Mouse (Mus musculus) lung, postnatal 0 days (tissue): Measurements from ENCODE around the gene Slc2a5. TPM values are rescaled to one million over a fixed set of nuclear protein-coding genes. Genes with fewer than 3 reads are reported as not detected.

ENCODE experiments used
- ATAC-seq: fragments of 200-750 bp; cut with Nextera tagmentation; 2 replicates; pipeline ENCODE4 v1.8.0; 2017; ENCODE audit warnings: moderate library complexity
- DNase-seq: peaks from one replicate; pipeline ENCODE4 v3.0.0-alpha.2; 2016; ENCODE audit warnings: low spot score
- H3K27ac ChIP-seq: fragments of 300-500 bp; sonication (generic); 2 replicates; pipeline ENCODE4 v1.5.1; 2014; ENCODE audit warnings: antibody characterized with exemption, mild to moderate bottlenecking, low read length, mixed read lengths
- H3K27me3 ChIP-seq: fragments of 300-500 bp; sonication (generic); replicated peaks from 2 replicates; pipeline ENCODE4 v1.6.1; 2014; ENCODE audit warnings: low read length, mixed read lengths; ENCODE audit not compliant: insufficient read depth
- H3K36me3 ChIP-seq: fragments of 300-500 bp; sonication (generic); 2 replicates; pipeline ENCODE4 v1.6.1; 2014; ENCODE audit warnings: low read length, mixed read lengths; ENCODE audit not compliant: insufficient read depth
- H3K4me1 ChIP-seq: fragments of 300-500 bp; sonication (generic); 2 replicates; pipeline ENCODE4 v1.6.1; 2014; ENCODE audit warnings: antibody characterized with exemption, low read depth, low read length, mixed read lengths; ENCODE audit not compliant: insufficient read depth
- H3K4me2 ChIP-seq: fragments of 300-500 bp; sonication (generic); replicated peaks from 2 replicates; pipeline ENCODE4 v1.6.1; 2014; ENCODE audit warnings: low read depth, mild to moderate bottlenecking, low read length, moderate library complexity, mixed read lengths
- H3K4me3 ChIP-seq: fragments of 300-500 bp; sonication (generic); 2 replicates; pipeline ENCODE4 v1.5.1; 2014; ENCODE audit warnings: low read depth, low read length
- H3K9ac ChIP-seq: fragments of 300-500 bp; sonication (generic); replicated peaks from 2 replicates; pipeline ENCODE4 v1.6.1; 2014; ENCODE audit warnings: low read depth, mild to moderate bottlenecking
- H3K9me3 ChIP-seq: fragments of 300-500 bp; sonication (generic); 2 replicates; pipeline ENCODE4 v1.6.1; 2016; ENCODE audit warnings: low read length, mixed read lengths
- CTCF ChIP-seq: IDR thresholded peaks from 2 replicates; pipeline ENCODE4 v1.5.1; 2016; ENCODE audit warnings: antibody characterized with exemption, mild to moderate bottlenecking
- EP300 ChIP-seq: IDR thresholded peaks from 2 replicates; pipeline ENCODE4 v1.6.1; 2016; ENCODE audit warnings: antibody characterized with exemption, mild to moderate bottlenecking, control low read depth
- WGBS: fragments of 180-500 bp; shearing (Covaris S2); extraction: QIAGEN DNeasy Blood & Tissue Kit; methylation state at CpG from one replicate; pipeline ENCODE4 v1.1.7; 2014; 5-methylcytosine and 5-hydroxymethylcytosine counted together
- polyA plus RNA-seq: library from polyadenylated mRNA; unstranded; fragments of >200 nt; fragmentation: Nextera tagmentation; extraction: Ambion mirVana; gene quantifications from 2 replicates; pipeline ENCODE4 v1.2.1, GENCODE M21; 2015

The Slc2a5 gene
- polyA plus RNA-seq = 0.23 and 0.60 TPM in 2 replicates

DNA sequence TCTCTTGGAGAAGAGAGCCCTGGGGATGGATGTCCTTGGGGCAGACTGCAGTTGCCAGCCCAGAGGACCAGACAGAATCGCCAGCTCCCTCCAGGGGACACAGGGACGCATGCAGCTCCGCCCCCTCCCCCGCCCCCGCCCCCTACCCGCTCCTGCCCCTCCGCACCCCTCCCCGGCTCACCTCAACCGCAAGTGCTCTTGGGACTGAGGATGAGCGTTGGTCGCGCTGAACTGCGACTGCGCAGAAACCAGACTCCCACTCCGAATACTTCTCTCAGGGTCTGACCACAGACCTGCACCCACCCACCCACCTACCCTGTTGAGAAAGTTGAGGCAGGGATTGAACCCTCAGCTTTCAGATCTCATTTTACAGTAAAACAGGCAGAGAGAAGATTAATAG, at the start of gene Slc2a5:
Slc2a5 (plus strand) TSS at position 229 of the 400 bp plus-strand sequence.
- H3K4me1 ChIP-seq = no peaks in the 10 kb centered on the region; the same call in 1 of the 2 replicates
- no peak within 1 kb of the TSS for H3K9ac ChIP-seq
- TF ChIP-seq CTCF (no peak), EP300 (no peak)
- H3K36me3 ChIP-seq = no peaks in the 10 kb centered on the region
- DNase-seq (no peak), ATAC-seq (no peak)
- H3K4me3 ChIP-seq = no peak within 1 kb of the TSS
- H3K4me2 ChIP-seq = peak within 1 kb of the TSS; percentile 8
- 8% methylated on average over 11 of the region's 15 CpGs for WGBS
- H3K9me3 ChIP-seq = no peaks in the 10 kb centered on the region
- H3K27ac ChIP-seq = no peak within 1 kb of the TSS
- no peaks in the 10 kb centered on the region for H3K27me3 ChIP-seq

GRCm38 (mm10) chr4:150070136-150070535, 48.9 kb upstream of the Slc2a5 start:
- no peaks in the 10 kb centered on the region for H3K9me3 ChIP-seq
- peak; percentile 67 for DNase-seq
- no peak overlapping the region for H3K9ac ChIP-seq
- H3K27ac ChIP-seq = no peak overlapping the region
- H3K4me2 ChIP-seq = no peak overlapping the region
- no peaks in the 10 kb centered on the region for H3K36me3 ChIP-seq
- TF ChIP-seq CTCF = no peak
- no peak for TF ChIP-seq EP300
- no peaks in the 10 kb centered on the region for H3K4me1 ChIP-seq
- WGBS = 29% methylated on average over 8 of the region's 8 CpGs
- H3K27me3 ChIP-seq = no peaks in the 10 kb centered on the region
- no peak overlapping the region for H3K4me3 ChIP-seq
- ATAC-seq = peak; percentile 77

DNA sequence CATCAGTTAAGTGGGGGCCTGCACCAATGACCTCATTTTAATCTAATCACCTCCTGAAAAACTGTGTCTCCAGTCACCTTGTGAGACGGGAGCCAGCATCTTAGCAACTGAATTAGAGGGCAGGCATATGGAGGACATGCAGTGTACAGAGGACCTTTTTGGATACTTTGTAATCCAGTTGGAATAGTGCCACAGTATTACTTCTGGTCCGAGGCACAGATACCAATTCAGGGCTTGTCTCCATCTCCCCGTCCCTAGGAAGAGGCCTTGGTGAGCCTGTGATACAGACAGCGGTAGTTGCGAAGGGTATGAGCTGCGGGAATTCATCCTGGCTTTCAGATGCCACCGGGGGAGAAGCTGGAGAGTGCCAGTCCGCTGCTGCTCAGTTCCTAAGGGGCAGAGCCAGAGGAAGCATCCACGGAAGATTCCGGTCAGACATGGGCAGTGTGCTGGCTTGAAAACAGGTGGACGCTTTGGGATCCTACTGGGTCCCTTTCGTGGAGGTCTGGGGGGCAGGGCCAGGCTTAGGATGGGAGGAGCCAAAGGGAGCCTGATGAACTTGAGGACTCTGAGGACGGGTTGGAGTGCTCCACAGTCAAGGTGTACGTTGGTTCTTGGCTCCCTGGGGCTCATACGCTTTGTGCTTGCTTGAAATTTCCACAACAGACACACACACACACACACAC, 46.5 kb upstream of the Slc2a5 start:
- 60% methylated on average over 15 of the region's 15 CpGs for WGBS
- no peaks in the 10 kb centered on the region for H3K36me3 ChIP-seq

DNA sequence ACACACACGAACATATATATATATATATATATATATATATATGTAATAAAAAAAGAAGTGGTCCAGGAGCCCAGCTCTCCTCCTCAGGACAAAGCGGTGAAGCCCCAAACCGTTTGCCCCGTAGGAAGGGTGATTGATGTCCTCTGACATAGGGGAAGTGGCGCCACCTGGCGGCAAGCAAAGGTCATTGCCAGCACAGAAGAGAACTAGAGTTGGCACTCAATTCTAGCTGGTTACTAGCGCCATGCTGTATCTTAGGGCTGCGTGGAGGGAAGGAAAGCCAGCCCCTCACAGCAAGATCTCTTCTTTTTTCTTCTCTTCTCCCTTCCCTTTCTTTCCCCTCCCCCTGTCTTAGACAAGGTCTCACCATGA, 46.0 kb upstream of the Slc2a5 start:
- Histone ChIP-seq H3K9ac (no peak overlapping the region), H3K4me1 (no peaks in the 10 kb centered on the region), H3K4me2 (no peak overlapping the region), H3K27me3 (no peaks in the 10 kb centered on the region), H3K27ac (no peak overlapping the region), H3K36me3 (no peaks in the 10 kb centered on the region), H3K9me3 (no peaks in the 10 kb centered on the region), H3K4me3 (no peak overlapping the region)
- 18% methylated on average over 8 of the region's 8 CpGs for WGBS
- no peak for ATAC-seq
- peak; percentile 75 for DNase-seq
- TF ChIP-seq CTCF (peak; percentile 90), EP300 (no peak)

More for the DNA sequence above, 46.5 kb upstream of the Slc2a5 start:
- no peak overlapping the region for H3K9ac ChIP-seq
- no peak for TF ChIP-seq EP300
- TF ChIP-seq CTCF = no peak
- no peak overlapping the region for H3K4me3 ChIP-seq
- DNase-seq (no peak), ATAC-seq (no peak)
- H3K4me2 ChIP-seq = no peak overlapping the region
- no peak overlapping the region for H3K27ac ChIP-seq
- no peaks in the 10 kb centered on the region for H3K4me1 ChIP-seq
- no peaks in the 10 kb centered on the region for H3K9me3 ChIP-seq
- H3K27me3 ChIP-seq = no peaks in the 10 kb centered on the region

DNA sequence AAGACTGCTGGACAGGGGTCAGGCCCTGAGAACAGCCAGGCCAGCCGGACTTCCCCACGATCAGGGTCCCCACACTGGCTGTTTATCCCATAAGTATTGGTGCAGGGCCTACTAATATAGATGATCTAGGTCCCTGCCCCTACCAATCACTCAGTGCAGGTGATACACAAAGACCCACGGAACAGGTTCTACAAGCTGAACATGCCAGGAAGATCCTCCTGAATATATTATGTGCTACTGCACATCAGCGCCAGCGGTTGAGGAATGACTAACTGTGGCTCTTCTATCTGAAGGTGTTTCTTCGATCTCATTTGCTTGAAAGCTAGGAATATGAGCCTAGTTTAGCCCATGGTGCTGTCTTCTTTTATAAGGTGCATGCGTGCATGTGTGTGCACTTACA, 43.7 kb upstream of the Slc2a5 start:
- TF ChIP-seq CTCF (no peak), EP300 (no peak)
- WGBS = 63% methylated on average over 7 of the region's 7 CpGs
- H3K4me3 ChIP-seq = no peak overlapping the region
- H3K4me1 ChIP-seq = no peaks in the 10 kb centered on the region
- no peaks in the 10 kb centered on the region for H3K9me3 ChIP-seq
- ATAC-seq (no peak), DNase-seq (no peak)
- no peak overlapping the region for H3K4me2 ChIP-seq
- H3K36me3 ChIP-seq = no peaks in the 10 kb centered on the region
- no peaks in the 10 kb centered on the region for H3K27me3 ChIP-seq
- no peak overlapping the region for H3K9ac ChIP-seq
- H3K27ac ChIP-seq = peak overlapping the region; percentile 59

GRCm38 (mm10) chr4:150076147-150076546, 42.9 kb upstream of the Slc2a5 start:
- DNase-seq (peak; percentile 95), ATAC-seq (peak; percentile 74)
- H3K9ac ChIP-seq = no peak overlapping the region
- H3K27me3 ChIP-seq = no peaks in the 10 kb centered on the region
- WGBS = 29% methylated on average over 18 of the region's 18 CpGs
- H3K27ac ChIP-seq = peak overlapping the region; percentile 59; the same call in 1 of the 2 replicates
- H3K9me3 ChIP-seq = no peaks in the 10 kb centered on the region
- H3K4me2 ChIP-seq = no peak overlapping the region
- no peaks in the 10 kb centered on the region for H3K4me1 ChIP-seq
- TF ChIP-seq CTCF = no peak
- TF ChIP-seq EP300 = peak; percentile 68
- no peaks in the 10 kb centered on the region for H3K36me3 ChIP-seq
- H3K4me3 ChIP-seq = no peak overlapping the region
